Mouse (Mus musculus): ENCODE data around the gene Olfr698.
"Not testable (repeated sequence)": the region's sequence is repeated elsewhere in the genome, so short reads cannot be mapped to it uniquely, and the experiment has no call there.

Gene Olfr698

DNA sequence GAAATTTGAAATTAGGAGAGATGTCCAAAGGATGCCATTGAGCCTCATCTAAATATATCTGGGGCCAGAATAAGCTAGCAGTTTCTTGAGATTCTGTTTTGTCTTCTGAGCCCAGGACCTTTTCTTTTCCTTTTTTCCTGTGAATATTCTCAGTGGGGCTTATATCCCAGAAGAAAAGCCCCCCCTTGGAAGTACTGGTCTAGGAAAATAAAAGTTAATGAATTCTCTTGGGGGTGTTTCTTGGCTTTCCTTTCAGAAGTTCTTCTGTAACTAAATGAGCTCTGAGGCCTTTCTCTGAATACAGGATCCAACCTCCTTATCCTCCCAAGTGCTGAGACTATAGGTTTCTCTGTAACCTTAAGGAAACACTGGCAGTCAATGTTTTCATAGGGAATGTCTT lies at the start of gene Olfr698:
Gene Olfr698, minus strand, starts transcription at position 101 of the 400 bp plus-strand sequence.
- CTCF ChIA-PET: no interaction called here
- POLR2A ChIA-PET: interaction anchor here in 2 of 4 experiments (0.6 to 1.4 kb wide), 2 partner anchors 10 to 840 kb away, joined by 3 read pairs; partner anchors contain the start of gene Ppfibp2 (in 1 of the 2)

GRCm38 (mm10) chr7:106793098-106793497 lies 37.9 kb upstream of the Olfr698 start, which contains the start of gene Olfr699:
Gene Olfr699, minus strand, starts transcription at chr7:106793198.
- ChIA-PET POLR2A (no interaction called here), CTCF (no interaction called here)

DNA sequence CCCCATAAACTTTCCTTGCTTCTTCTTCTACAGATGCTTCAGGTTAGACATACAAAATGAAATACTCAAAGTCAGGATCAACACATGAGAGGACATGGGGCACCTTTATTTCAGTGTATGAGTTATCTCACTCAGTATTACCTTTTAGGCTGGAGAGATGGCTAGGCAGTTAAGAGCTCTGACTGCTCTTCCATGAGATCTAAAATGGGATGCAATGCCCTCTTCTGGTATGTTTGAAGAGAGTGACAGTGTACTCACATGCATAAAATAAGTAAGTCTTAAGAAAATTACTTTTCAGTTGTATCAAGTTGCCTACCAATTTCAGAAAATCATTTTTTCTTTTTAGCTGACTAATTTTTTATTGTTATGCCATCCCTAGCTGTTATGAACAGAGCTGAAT lies 33.1 kb upstream of the Olfr698 start:
- ChIA-PET CTCF (no interaction called here), POLR2A (no interaction called here)

DNA sequence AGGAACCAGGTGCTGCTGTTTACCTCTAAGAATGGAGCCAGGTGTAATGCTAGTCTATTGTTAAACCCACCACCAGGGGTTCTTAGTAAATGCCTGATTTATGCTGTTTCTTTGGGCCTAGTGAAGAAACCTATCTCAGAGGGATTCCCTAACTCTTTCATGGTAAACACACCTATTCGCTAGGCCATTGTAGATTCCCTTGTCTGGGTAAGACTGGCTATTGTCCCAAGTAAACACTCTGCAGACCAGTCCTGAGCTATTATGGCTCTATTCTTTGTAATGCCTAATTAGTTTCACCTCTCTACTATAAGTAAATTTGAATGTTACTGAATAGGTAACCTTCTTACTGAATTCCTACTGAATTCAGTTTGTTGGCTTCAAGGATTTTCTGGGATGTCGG lies 5.8 kb upstream of the Olfr698 start:
- CTCF ChIA-PET: not testable (repeated sequence)
- POLR2A ChIA-PET: interaction anchor here in 2 of 4 experiments (1.3 to 1.7 kb wide), 2 partner anchors 15 to 16 kb away, joined by 6 read pairs; no protein-coding TSS in a partner anchor

GRCm38 (mm10) chr7:106758800-106759199 lies 3.6 kb upstream of the Olfr698 start:
- ChIA-PET POLR2A (interaction anchor here in 1 of 4 experiments (0.6 kb wide), 2 partner anchors 14 to 131 kb away, joined by 4 to 5 read pairs; no protein-coding TSS in a partner anchor), CTCF (interaction anchor here in 2 of 4 experiments (0.7 to 0.8 kb wide), 2 partner anchors 196 to 208 kb away, joined by 3 read pairs; no protein-coding TSS in a partner anchor)

DNA sequence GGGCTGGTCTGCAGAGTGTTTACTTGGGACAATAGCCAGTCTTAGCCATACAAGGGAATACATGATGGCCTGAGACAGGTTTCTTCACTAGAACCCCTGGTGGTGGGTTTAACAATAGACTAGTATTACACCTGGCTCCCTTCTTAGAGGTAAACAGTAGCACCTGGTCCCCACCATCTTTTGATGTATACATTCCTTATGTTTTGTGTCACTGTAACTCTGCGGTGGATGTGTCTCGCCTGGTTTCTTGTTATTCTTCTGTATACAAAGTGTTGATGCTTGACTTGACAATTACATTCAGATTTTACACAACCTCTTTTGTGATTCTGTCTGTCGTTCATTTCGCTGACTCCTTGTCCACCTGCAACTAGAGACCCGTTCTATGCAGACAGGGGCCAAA lies 9.4 kb downstream of the Olfr698 start:
- ChIA-PET POLR2A (interaction anchor here in 2 of 4 experiments (0.8 to 1.7 kb wide), 4 partner anchors 9 to 463 kb away, joined by 3 to 6 read pairs (median 6); partner anchors contain the start of genes Olfr698 (in 1 of the 2) and Rbmxl2 (in 1 of the 2)), CTCF (no interaction called here)

- ChIA-PET POLR2A (no interaction called here), CTCF (interaction anchor here in 1 of 4 experiments (0.5 kb wide), 1 partner anchor 74 kb away, joined by 3 read pairs; no protein-coding TSS in a partner anchor)
Measured at GRCm38 (mm10) chr7:106742343-106742742, 12.9 kb downstream of the Olfr698 start, which contains the start of gene Olfr697. Gene Olfr697, minus strand, starts transcription at chr7:106742443.

DNA sequence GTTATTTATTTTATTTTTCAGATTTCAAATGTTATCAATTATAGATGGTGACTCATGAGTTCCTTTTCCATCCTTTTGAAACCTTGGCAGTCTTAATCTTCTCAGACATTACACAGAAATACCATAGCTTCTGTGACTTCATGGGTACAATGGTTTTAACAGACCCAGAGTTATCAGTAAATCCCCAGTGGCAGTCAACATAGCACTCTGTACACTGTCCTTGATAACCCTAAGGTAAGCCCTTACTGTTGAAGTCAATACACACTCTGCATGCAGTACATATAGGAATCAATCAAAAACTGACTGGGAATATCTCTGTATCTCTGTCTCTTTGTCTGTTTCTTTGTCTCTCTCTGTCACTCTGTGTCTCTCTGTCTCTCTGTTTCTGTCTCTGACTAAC lies 18.2 kb downstream of the Olfr698 start:
- ChIA-PET POLR2A (no interaction called here), CTCF (no interaction called here)

GRCm38 (mm10) chr7:106733717-106734116 lies 21.5 kb downstream of the Olfr698 start:
- CTCF ChIA-PET: no interaction called here

DNA sequence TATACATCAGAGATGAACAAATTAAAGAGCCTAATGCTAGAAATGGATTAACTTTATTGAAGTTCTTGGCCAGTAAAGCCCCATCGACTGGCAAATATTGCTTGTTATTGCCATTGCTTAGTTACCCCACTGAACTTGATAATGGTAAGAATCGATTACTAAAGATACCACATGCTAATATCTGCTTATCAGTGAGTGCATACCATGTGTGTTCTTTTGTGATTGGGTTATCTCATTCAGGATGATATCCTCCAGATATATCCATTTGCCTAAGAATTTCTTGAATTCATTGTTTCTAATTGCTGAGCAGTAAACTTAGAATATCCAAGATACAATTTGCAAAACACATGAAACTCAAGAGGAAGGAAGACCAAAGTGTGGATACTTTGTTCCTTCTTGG lies 29.5 kb downstream of the Olfr698 start:
- CTCF ChIA-PET, POLR2A ChIA-PET: not testable (repeated sequence)

More at GRCm38 (mm10) chr7:106733717-106734116, 21.5 kb downstream of the Olfr698 start:
- POLR2A ChIA-PET: no interaction called here

DNA sequence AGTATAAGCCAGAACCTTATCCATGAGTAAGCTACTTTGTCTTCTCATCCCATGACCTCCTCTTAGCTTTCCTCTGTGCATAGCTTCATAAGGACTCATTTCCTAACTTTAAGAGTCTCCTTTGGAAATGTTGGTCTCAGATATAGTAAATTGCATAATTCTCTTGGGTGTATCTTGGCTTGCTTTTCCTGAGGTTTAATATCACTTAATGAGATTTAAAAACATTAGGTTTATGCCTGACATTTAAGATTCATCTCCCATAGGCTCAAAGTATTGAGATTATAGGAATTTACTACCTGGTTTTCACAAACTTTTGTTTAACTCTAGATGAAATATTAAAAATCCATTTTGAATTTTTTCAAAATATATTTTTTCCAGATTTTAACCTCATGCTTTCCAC lies 38.9 kb downstream of the Olfr698 start, which contains the start of gene Olfr695:
Gene Olfr695, minus strand, starts transcription at position 101 of the 400 bp plus-strand sequence.
- ChIA-PET POLR2A (no interaction called here), CTCF (no interaction called here)

- ChIA-PET CTCF (no interaction called here), POLR2A (no interaction called here)
Measured at GRCm38 (mm10) chr7:106711463-106711862, 43.7 kb downstream of the Olfr698 start.

- CTCF ChIA-PET: not testable (repeated sequence)
Measured at GRCm38 (mm10) chr7:106707705-106708104, 47.5 kb downstream of the Olfr698 start.

More at GRCm38 (mm10) chr7:106707705-106708104, 47.5 kb downstream of the Olfr698 start:
- POLR2A ChIA-PET: interaction anchor here in 1 of 4 experiments (0.7 kb wide), 1 partner anchor 19 kb away, joined by 3 read pairs; no protein-coding TSS in a partner anchor

All from embryonic stem cell, embryonic (primary cell).